Mouse (Mus musculus) forelimb bud, embryonic 11.5 days (tissue): Measurements from ENCODE around the gene Agr2.

Experiments
- DNase-seq: peaks from one replicate; pipeline ENCODE4 v3.0.0-alpha.2; 2012; ENCODE audit warnings: low read depth, low spot score

The Agr2 gene

DNA sequence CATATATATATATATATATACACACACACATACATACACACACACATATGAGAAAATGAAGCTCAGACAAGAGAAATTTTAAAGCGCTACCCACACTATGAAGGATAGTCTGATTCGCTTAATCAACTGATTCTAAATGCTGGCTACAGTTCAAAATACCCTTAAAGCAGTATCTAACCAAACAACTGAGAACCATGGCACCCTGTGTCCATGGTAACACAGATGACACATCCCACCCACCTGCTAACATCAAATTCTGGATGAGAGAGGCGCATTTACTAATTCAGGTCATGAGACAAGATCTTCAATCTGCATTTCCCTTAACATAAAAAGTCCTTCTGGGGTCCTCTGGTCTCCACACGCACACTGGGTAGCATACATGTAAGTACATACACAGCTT, 33.4 kb downstream of the Agr2 start:
- no peak for DNase-seq

DNA sequence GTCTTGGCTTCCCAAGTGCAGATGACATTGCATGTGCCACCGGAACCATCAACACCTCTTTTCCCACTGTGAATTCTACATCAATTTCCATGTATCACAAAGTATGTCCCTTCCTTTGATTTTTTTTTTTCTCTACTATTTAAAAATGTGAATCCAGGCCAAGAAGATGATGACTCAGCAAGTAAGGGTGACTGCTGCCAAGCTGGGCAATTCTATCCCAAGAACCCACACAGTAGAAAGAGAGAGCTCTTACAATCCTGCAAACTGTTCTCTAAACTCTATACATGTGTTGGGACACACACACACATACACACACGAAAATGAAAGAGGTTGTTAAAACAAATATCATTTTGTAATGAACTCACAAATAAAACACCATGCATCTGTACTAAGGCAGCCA, 34.5 kb downstream of the Agr2 start:
- no peak for DNase-seq

DNA sequence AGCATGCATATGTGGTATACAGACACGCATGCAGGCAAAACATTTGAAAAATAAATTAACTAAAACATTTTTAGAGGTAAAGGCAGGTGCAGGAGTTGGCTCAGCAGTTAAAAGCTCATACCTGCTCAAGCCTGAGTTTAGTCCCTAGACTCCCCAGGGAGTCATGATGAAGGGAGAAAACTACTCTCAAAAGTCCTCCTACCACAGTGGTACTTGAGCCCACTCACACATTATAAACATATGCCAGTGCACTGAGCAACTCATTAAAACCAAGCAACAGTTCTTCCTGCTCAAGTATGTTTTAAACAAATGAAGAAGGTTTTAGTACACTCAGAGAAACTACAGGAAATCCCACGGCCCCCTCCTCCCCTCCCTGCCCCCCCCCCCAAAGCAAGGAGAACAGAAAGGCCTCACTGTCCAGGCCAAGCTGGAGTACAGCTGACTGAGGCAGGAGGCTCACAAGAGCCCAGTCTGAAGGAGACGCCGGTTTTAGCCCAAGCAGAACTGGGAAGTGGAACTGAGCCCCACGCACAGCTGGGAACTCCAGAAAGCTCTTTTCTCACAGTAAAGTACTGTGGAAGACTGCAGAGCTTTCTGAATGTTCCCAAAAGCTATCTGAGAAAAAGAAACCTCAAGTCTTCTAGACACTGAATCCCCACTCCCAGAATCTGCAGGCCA, 36.4 kb downstream of the Agr2 start:
- no peak for DNase-seq

DNA sequence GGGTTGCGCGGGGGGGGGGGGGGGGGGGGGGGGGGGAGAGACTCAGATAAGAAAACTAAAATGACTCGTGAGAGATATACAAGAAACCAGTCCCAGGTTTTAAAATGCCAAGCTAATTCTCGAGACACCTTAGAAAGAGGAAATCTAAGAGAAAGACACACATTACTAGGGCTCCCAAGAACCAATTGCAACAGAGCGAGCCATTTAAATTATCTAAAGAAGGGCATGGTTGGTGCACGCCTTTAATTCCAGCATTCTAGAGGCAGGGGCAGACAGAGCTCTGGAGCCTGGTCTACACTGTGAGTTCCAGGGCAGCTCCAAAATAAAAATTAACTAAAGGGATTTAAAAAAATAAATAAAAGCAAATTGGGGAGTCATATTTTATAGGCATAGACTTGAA, 37.0 kb downstream of the Agr2 start:
- DNase-seq: no peak

DNA sequence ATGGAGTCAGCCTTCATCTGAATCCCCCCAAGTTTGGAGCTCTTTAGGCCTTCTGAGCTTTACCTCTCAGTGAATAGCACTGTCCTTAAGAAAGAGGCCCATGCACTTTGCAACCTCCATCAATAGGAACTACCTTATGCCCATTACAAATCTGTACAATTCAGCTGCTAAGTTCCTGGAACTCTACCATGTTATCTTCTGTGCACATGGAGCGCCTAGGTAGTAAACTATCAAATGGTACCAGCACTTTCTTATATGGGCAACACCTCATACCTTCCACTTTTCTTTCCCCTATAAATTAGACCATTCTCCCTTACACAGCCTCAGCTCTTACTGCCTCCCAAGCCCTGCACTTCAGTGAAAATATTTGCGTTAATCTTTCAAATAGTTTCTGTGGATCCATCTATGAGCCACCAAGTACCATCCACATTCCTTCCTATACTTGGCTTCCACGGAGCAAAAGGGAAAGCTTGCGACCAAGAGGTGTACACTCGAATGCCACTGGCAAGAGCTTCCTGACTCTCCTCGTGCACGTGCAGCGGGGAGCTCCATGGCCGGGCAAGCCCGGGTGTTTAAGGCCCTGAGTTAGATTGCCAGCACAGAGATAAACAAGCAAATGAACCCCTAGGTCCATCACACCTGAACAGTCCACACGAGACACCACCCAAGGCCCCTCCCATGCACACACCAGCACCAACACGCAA, 38.1 kb downstream of the Agr2 start:
- no peak for DNase-seq

DNA sequence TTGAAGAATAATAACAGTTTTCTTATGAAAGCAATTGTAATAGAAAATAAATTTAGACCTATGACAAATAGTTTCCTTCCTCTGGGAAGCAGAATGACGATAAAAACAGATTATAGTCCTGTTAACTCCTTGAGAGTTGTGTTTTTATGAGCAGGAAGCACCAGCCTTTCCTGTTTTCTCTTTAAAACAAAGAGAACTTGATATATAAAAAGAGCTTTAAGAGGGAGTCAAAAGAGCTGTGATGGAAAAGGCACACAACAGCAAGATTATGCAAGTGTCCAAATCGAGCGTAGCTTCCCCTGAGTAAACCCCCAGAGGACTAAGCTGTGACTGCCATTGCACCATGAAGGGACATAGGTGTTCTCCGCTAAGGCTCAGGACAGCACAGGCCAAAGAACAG, 39.7 kb downstream of the Agr2 start:
- DNase-seq: no peak

DNA sequence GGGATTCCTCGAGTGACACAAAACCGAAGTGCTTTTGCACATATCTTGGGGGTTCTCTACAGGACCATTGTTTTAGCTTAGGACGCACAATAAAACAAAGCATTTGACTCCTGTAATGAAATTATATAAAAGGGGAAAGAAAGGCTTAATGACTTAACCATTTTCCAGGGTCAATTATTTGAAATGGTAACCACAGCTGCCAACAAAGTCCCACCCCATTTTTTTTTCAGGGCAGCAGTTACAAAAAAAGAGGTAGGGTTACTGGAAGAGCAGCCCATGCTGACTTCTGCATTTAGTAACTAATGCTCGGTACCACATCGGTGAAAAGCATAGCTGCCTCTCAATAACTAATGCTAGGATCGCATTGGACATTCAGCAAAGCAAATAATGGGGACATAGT, 42.8 kb downstream of the Agr2 start:
- DNase-seq: no peak

GRCm38 (mm10) chr12:36036121-36036520, 43.4 kb downstream of the Agr2 start:
- DNase-seq: no peak

- DNase-seq: no peak
Observed at GRCm38 (mm10) chr12:36036776-36037175, 44.1 kb downstream of the Agr2 start.

DNA sequence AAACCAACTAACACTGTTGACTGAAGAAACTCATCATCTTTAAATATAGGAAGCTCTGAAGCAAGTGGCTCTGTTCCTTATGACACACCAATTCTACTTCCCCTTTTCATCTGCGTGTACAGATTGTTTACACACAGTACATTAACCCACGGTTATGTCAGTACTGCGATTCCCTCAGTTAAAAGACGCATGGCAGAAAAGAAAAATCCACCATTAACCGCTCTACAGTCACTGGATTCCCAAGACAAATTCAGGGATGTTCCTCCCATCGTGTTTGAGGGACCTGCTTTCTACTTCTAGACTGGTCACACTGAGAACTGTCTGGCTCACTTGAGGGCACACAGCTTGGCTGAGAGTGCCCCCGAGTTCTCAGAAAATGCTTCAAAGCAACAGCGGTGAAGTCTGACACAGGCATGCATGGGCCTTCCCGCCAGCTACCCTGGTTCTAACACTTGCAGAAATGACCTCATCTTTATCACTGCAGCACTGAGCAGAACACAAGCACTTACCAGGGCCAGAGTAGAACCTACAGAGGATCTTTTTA, 46.9 kb downstream of the Agr2 start:
- DNase-seq: no peak

GRCm38 (mm10) chr12:36040571-36041280, 48.0 kb downstream of the Agr2 start:
- DNase-seq: no peak

GRCm38 (mm10) chr12:36041281-36041589, 48.5 kb downstream of the Agr2 start:
- no peak for DNase-seq

DNA sequence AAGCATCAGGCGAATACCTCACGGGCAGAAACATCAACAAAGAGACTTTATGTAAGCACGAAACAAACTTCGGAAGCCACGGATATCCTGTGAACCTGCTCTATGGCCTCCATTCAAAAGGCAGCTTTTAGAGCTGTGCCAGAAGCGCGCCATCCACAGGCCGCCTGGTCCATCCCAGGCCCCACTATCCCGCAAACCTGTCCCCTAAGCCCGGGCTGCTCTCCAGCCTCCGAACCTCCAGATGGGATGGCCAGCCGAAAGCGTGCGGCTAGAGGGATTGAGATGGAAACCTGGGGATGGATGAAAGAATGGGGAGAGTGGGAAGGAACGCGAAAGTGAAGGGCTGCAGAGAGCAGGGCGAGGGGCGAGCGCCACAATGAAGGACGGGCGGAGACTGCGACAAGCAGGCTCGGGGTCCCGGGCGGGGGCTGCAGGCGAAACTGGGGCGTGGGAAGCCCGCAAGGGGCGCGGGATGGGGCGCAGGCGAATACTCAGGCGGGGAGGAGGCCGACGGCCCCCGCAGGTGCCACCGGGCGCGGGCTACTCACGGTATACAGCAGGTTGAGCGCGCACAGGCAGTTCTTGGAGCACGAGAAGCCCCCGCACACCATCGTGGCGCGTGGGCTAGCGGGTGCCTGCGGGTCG, 49.1 kb downstream of the Agr2 start:
- peak; percentile 42 for DNase-seq

DNA sequence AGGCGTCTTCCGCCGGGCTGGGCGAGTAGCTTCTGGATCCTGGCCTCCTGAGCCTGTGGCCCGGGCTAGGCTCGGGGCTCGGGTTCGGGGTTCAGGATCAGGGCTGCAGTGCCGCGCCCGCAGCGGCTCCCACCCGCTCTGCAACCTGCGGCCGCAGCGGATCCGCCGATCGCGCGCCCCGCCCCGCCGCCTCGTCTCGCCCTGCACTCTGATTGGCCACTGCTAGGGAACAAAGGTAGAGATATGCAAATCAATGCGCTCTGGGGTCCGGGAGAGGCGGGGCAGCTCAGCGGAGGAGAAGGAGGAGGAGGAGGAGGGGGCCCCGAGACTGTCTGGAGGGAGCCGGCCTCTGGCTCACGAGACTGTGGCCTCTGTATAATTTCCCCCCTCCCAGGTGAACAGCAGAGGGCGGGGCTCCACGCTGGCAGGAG, 49.7 kb downstream of the Agr2 start, which contains the start of gene Tspan13:
Gene Tspan13 (minus strand): TSS at position 153 of the 431 bp plus-strand sequence.
- DNase-seq: peak; percentile 87

DNA sequence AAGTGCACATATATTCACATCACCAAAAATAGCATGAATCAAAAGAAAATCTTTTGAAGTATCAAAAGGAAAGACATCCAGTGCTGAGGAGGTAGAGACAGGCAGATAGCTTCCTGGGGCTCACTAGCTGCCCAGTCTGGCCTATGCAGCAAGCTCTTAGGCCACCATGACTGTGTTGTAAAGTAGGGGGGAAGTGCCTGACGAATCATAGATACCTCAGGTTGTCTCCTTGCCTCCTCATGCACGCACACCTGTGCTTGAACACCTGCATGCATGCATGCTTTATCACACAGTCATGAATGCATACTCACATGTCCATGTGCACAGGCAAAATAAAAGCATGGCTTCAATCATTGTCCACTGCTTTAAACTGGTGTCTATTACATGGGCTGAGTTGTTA, 52.0 kb downstream of the Agr2 start:
- no peak for DNase-seq

DNA sequence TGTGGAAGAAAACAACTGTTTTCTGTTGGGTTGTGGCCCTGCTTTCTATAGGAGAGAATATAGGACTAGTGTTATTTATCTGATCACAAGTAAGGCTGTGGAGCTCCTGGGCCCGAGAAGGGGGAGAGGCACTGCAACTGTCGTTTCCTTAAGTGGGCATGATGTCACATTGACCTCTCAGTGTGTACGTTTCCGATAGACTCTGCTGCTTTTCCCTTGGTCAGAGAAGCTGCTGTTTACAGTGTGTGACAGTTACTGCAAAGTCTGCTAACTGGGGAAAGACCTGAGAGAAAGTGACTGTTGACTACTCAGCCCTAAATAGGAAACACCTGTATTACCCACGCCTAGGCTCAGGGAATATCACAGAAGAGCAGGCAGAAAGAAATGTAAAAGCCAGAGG, 53.5 kb downstream of the Agr2 start:
- no peak for DNase-seq

- peak; percentile 29 for DNase-seq
Observed at GRCm38 (mm10) chr12:36047593-36047992, 54.9 kb downstream of the Agr2 start.

DNA sequence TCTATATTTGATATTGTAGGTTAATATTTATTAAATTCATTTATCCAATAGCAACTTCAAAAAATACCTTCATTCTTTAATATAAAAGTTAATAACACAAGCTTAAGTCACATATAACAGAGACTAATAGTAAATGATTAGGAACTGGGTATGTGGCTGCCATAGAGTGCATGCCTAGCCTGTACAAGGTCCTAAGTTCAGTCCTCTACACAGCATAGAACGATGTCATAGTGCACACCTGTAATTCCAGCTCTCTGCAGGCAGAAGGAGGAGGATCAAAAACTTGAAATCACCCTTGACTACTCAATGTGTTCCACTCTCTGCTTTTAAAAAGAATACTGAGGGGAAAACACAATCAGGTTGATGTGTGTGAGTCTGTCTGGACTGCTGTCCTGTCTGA, 57.6 kb downstream of the Agr2 start:
- DNase-seq: no peak
